Mouse (Mus musculus): ENCODE measurements around the gene Tmem95. TPM values are rescaled to one million over a fixed set of nuclear protein-coding genes. Genes with fewer than 3 reads are reported as not detected.

Gene Tmem95
- polyA plus RNA-seq, 1 experiment from 2014 or later = 0.25 TPM

DNA sequence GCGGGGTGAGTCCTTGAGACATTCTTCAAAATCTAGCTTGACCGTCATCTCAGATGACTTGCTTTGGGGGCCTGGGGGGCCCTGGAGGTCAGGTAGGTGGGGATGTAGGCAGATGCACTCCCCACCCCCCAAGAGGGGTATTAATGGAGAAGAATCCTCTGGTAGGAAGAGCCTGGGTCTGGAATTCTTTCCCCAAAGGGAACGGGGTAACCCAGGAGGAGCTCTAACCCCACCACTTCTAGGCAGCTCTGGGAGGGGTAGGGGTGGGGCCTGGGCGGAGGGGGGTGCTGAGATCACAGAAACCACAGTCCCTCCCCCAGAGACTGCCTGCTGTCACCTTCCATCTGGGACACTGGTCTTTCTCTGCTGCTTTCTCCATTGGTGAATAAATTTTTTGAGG lies 17.5 kb upstream of the Tmem95 start, which contains the start of gene Acap1:
Acap1 (minus strand) TSS at position 249 of the 400 bp plus-strand sequence.
- Histone ChIP-seq H3K4me2 (replicated peaks; ENCODE audit: low read depth) (no peak within 1 kb of the TSS), H3K4me1 (replicated peaks; ENCODE audit: control insufficient read depth, insufficient read depth) (no peaks in the 10 kb centered on the region), H3K36me3 (ENCODE audit: control insufficient read depth, insufficient read depth, low read length) (no peaks in the 10 kb centered on the region), H3K9ac (ENCODE audit: low read length) (no peak within 1 kb of the TSS), H3K27ac (replicated peaks) (no peak within 1 kb of the TSS), H3K27me3 (ENCODE audit: control insufficient read depth, insufficient read depth, low read length) (no peaks in the 10 kb centered on the region), H3K4me3 (ENCODE audit: low read depth, low read length) (no peak within 1 kb of the TSS), H3K9me3 (ENCODE audit: control insufficient read depth, low read length) (no peaks in the 10 kb centered on the region)
- TF ChIP-seq CTCF (IDR thresholded peaks at IDR 0.05; ENCODE audit: low read depth) (no peak), EP300 (optimal IDR thresholded peaks at IDR 0.05) (no peak)
- 71% methylated on average over 4 of the region's 4 CpGs for WGBS
- DNase-seq (ENCODE audit: low spot score) = no peak
- no peak for ATAC-seq (ENCODE audit: low FRiP score, low TSS enrichment)

DNA sequence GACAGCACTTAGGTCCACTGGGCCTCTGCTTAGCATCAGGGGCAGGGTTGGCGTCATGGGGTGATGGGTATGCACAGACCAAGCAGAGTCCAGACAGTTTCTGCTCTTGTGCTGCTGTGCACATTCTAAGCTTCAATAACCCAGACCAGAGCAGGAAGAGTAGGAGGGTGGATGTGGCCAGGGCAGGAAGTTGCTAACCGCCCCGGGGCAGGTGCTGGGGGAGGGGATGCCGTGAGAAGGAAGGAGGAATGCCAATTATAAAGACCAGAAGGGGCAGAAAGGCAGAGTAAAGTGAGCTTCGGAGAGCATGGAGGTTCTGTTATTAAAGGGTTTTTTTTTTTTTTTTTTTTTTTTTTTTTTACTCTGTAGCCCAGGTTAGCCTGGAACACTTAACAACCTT lies 16.9 kb upstream of the Tmem95 start:
- no peak for TF ChIP-seq CTCF (IDR thresholded peaks at IDR 0.05; ENCODE audit: low read depth)
- TF ChIP-seq EP300 (optimal IDR thresholded peaks at IDR 0.05) = no peak
- WGBS = 78% methylated on average over 5 of the region's 5 CpGs
- DNase-seq (ENCODE audit: low spot score) = no peak

DNA sequence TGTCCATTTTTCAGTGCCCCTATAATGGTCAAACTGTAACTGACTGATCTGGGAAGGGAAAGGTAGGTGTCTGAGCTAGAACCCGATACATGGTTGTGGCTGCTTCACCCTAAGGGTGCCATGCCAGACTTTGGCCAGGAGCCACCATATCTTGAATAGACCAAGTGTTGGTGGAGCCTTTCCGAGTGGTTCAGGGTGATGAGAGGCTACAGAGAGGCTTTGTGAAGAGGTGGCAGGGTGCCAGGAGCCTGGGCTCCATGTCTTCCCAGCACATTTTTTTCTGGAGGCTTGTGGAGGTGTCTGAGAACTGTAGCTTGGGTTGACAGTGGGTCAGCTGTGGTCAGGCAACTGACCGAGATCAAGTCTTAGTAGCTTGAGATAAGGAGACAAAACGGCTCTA lies 13.7 kb upstream of the Tmem95 start:
- no peak for TF ChIP-seq CTCF (IDR thresholded peaks at IDR 0.05; ENCODE audit: low read depth)
- no peak for TF ChIP-seq EP300 (optimal IDR thresholded peaks at IDR 0.05)
- no peak for ATAC-seq (ENCODE audit: low FRiP score, low TSS enrichment)
- Histone ChIP-seq H3K27ac (replicated peaks) (no peak overlapping the region), H3K36me3 (ENCODE audit: control insufficient read depth, insufficient read depth, low read length) (no peaks in the 10 kb centered on the region), H3K4me1 (replicated peaks; ENCODE audit: control insufficient read depth, insufficient read depth) (no peaks in the 10 kb centered on the region), H3K4me3 (ENCODE audit: low read depth, low read length) (no peak overlapping the region), H3K27me3 (ENCODE audit: control insufficient read depth, insufficient read depth, low read length) (no peaks in the 10 kb centered on the region), H3K9me3 (ENCODE audit: control insufficient read depth, low read length) (no peaks in the 10 kb centered on the region), H3K4me2 (replicated peaks; ENCODE audit: low read depth) (no peak overlapping the region), H3K9ac (ENCODE audit: low read length) (no peak overlapping the region)
- no peak for DNase-seq (ENCODE audit: low spot score)
- WGBS = 59% methylated on average over 4 of the region's 4 CpGs

More for the DNA sequence above, 16.9 kb upstream of the Tmem95 start:
- Histone ChIP-seq H3K4me1 (replicated peaks; ENCODE audit: control insufficient read depth, insufficient read depth) (no peaks in the 10 kb centered on the region), H3K27me3 (ENCODE audit: control insufficient read depth, insufficient read depth, low read length) (no peaks in the 10 kb centered on the region), H3K4me2 (replicated peaks; ENCODE audit: low read depth) (no peak overlapping the region), H3K36me3 (ENCODE audit: control insufficient read depth, insufficient read depth, low read length) (no peaks in the 10 kb centered on the region), H3K9ac (ENCODE audit: low read length) (no peak overlapping the region), H3K4me3 (ENCODE audit: low read depth, low read length) (no peak overlapping the region), H3K9me3 (ENCODE audit: control insufficient read depth, low read length) (no peaks in the 10 kb centered on the region), H3K27ac (replicated peaks) (no peak overlapping the region)
- ATAC-seq (ENCODE audit: low FRiP score, low TSS enrichment) = no peak

DNA sequence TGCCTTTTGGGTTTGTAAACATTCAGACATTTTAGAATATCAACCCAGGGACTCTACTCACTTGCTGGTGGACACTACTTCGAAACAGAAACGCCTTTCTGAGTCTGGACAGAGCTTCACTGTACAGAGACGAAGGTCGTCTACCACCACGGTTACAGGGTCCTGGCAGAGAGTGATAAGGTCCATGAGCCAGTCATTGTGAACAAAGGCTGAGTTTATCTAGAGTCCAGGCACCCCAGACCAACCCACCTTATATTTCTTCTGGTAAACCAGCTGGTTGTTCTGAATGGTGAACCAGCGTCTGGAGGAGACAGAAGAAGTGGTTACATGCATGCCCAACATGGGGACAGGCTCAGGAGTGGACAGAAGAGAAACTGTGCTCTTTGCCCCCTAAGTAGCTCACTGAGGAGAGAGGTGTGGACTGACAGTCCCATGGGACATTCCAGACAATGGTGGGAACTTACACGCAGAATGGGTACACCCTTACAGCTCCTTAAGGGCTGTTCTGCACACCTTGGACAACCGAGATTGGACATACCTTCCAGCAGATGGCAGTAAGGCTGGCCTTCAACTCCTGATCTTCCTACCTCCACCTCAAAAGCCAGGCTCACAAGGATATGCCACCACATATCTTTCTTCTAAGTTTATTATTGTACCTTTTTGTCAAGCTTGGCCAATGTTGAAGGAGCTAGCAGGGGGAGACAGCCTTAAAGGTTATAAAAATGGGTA lies 9.3 kb upstream of the Tmem95 start:
- ATAC-seq (ENCODE audit: low FRiP score, low TSS enrichment) (0 out of 2 replicates have a peak, but pooled peaks have one; percentile 31), DNase-seq (ENCODE audit: low spot score) (peak; percentile 57)
- H3K36me3 ChIP-seq (ENCODE audit: control insufficient read depth, insufficient read depth, low read length) = no peaks in the 10 kb centered on the region
- no peak overlapping the region for H3K4me2 ChIP-seq (replicated peaks; ENCODE audit: low read depth)
- no peaks in the 10 kb centered on the region for H3K4me1 ChIP-seq (replicated peaks; ENCODE audit: control insufficient read depth, insufficient read depth)
- no peak overlapping the region for H3K4me3 ChIP-seq (ENCODE audit: low read depth, low read length)
- no peak overlapping the region for H3K9ac ChIP-seq (ENCODE audit: low read length)
- 56% methylated on average over 8 of the region's 8 CpGs for WGBS
- no peaks in the 10 kb centered on the region for H3K27me3 ChIP-seq (ENCODE audit: control insufficient read depth, insufficient read depth, low read length)
- H3K27ac ChIP-seq (replicated peaks) = no peak overlapping the region
- TF ChIP-seq EP300 (optimal IDR thresholded peaks at IDR 0.05) = no peak
- peak; percentile 82 for TF ChIP-seq CTCF (IDR thresholded peaks at IDR 0.05; ENCODE audit: low read depth)
- no peaks in the 10 kb centered on the region for H3K9me3 ChIP-seq (ENCODE audit: control insufficient read depth, low read length)

DNA sequence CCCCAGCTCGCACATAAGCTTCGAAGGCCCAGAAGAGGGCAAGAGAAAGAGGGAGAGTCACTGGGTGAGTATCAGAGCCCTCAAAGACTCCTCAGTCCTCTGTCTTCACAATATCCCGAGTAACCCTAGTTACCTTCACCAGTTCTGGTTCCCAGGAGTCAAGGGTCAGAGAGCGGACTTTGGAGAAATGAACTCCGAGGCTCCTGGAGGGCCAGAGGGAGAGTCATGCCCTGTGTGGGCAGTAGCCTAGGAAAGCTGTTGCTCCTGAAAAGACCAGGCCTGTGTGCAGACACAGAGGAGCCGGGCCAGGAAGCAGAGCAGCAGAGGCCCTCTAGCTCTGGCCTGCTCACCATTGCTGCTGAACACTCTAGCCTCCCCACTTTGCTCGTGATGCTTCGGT lies 6.8 kb upstream of the Tmem95 start:
- no peak for TF ChIP-seq CTCF (IDR thresholded peaks at IDR 0.05; ENCODE audit: low read depth)
- no peak for TF ChIP-seq EP300 (optimal IDR thresholded peaks at IDR 0.05)
- no peaks in the 10 kb centered on the region for H3K9me3 ChIP-seq (ENCODE audit: control insufficient read depth, low read length)
- no peaks in the 10 kb centered on the region for H3K27me3 ChIP-seq (ENCODE audit: control insufficient read depth, insufficient read depth, low read length)
- no peak overlapping the region for H3K9ac ChIP-seq (ENCODE audit: low read length)
- DNase-seq (ENCODE audit: low spot score) (no peak), ATAC-seq (ENCODE audit: low FRiP score, low TSS enrichment) (no peak)
- WGBS = 81% methylated on average over 8 of the region's 8 CpGs
- H3K4me1 ChIP-seq (replicated peaks; ENCODE audit: control insufficient read depth, insufficient read depth) = no peaks in the 10 kb centered on the region; the same call in none of the 2 replicates
- no peaks in the 10 kb centered on the region for H3K36me3 ChIP-seq (ENCODE audit: control insufficient read depth, insufficient read depth, low read length)
- H3K4me2 ChIP-seq (replicated peaks; ENCODE audit: low read depth) = no peak overlapping the region
- H3K4me3 ChIP-seq (ENCODE audit: low read depth, low read length) = no peak overlapping the region
- H3K27ac ChIP-seq (replicated peaks) = peak overlapping the region; percentile 45

DNA sequence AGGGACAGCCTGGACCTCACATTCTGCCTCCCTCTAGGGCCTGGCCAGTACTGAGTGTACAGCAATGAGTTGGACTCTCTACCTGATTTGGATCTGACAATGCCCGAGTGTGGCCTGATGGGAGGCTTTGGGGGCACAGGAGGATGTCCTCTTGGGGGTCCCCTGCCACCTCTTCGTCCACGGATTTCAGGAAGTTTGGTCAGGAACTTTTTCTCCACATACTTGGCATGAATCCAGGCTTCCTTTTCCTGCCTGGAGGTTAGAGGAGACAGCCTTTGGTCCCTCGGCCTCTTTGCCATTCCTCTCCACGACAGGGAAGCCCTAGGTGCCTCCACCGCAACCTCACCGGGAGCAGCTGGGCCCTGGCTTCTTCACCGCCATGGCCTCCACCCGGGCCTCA lies 6.4 kb upstream of the Tmem95 start:
- TF ChIP-seq CTCF (IDR thresholded peaks at IDR 0.05; ENCODE audit: low read depth) (no peak), EP300 (optimal IDR thresholded peaks at IDR 0.05) (no peak)
- Histone ChIP-seq H3K27me3 (ENCODE audit: control insufficient read depth, insufficient read depth, low read length) (no peaks in the 10 kb centered on the region), H3K27ac (replicated peaks) (peak overlapping the region; percentile 45), H3K9ac (ENCODE audit: low read length) (no peak overlapping the region), H3K4me1 (replicated peaks; ENCODE audit: control insufficient read depth, insufficient read depth) (peaks cover 1% of the 10 kb centered on the region), H3K4me2 (replicated peaks; ENCODE audit: low read depth) (no peak overlapping the region), H3K9me3 (ENCODE audit: control insufficient read depth, low read length) (no peaks in the 10 kb centered on the region), H3K4me3 (ENCODE audit: low read depth, low read length) (no peak overlapping the region), H3K36me3 (ENCODE audit: control insufficient read depth, insufficient read depth, low read length) (no peaks in the 10 kb centered on the region)
- ATAC-seq (ENCODE audit: low FRiP score, low TSS enrichment) = no peak
- DNase-seq (ENCODE audit: low spot score) = no peak
- 60% methylated on average over 9 of the region's 9 CpGs for WGBS
